Mouse (Mus musculus) Patski (cell line): Measurements from ENCODE around the gene Grb2. TPM values are rescaled to one million over a fixed set of nuclear protein-coding genes. Genes with fewer than 3 reads are reported as not detected.

ENCODE experiments used
- ATAC-seq: fragments of 100-300 bp; one replicate; pipeline ENCODE4 v1.8.0; 2021
- CTCF ChIA-PET: fragments of 350-600 bp; sonication (Branson Sonifier 250); formaldehyde crosslinking; loops from one replicate; lab custom pipeline; 2022; ENCODE audit warnings: inconsistent platforms; lab: Charles Lee
- POLR2A ChIA-PET: fragments of 350-600 bp; sonication (Branson Sonifier 250); formaldehyde crosslinking; loops from one replicate; lab custom pipeline; 2022; ENCODE audit warnings: antibody characterized with exemption, inconsistent platforms; lab: Charles Lee
- DNase-seq: peaks from one replicate; pipeline ENCODE4 v3.0.0-alpha.2; 2011; ENCODE audit warnings: low read depth, low spot score
- H3K27me3 ChIP-seq: fragments of 371-371 bp; one replicate; pipeline ENCODE4 v1.5.1; 2021
- CTCF ChIP-seq: fragments of 100-300 bp; IDR thresholded peaks from one replicate; pipeline ENCODE4 v1.5.1; 2021
- in situ Hi-C: fragments of 300-500 bp; cut with MboI; formaldehyde crosslinking; loops from 3 replicates; pipeline ENCODE4 v1.11.1; 2018; ENCODE audit warnings: low pct_unique_long_range_greater_than_20kb, mixed read lengths
- polyA plus RNA-seq: library from polyadenylated mRNA; unstranded; gene quantifications from one replicate; pipeline ENCODE4 v1.2.3, GENCODE M21; 2021

Grb2 gene
- polyA plus RNA-seq, 1 experiment from 2014 or later, result 99.5 TPM

- ChIA-PET POLR2A (no interaction called here), CTCF (interaction anchor here (1.7 to 2.6 kb wide), 5 partner anchors 14 to 85 kb away, joined by 6 to 23 read pairs (median 8); no protein-coding TSS in a partner anchor)
- in situ Hi-C loops, result no loop called here
- H3K27me3 ChIP-seq, result no peaks in the 10 kb centered on the region
- ATAC-seq, result no peak
- no peak for DNase-seq
- no peak for TF ChIP-seq CTCF
Observed at GRCm38 (mm10) chr11:115632862-115633261, 75.5 kb downstream of the Grb2 start.

GRCm38 (mm10) chr11:115632247-115632646 lies 76.2 kb downstream of the Grb2 start:
- in situ Hi-C loops, result no loop called here
- no peak for DNase-seq
- ChIA-PET CTCF (interaction anchor here (1.2 to 2.6 kb wide), 9 partner anchors 9 to 85 kb away, joined by 4 to 23 read pairs (median 8); partner anchors contain the start of gene Mif4gd), POLR2A (no interaction called here)
- no peak for TF ChIP-seq CTCF
- no peak for ATAC-seq
- H3K27me3 ChIP-seq, result no peaks in the 10 kb centered on the region

- DNase-seq, result no peak
- no peaks in the 10 kb centered on the region for H3K27me3 ChIP-seq
- CTCF ChIA-PET, result interaction anchor here (1.2 to 2.6 kb wide), 10 partner anchors 10 to 86 kb away, joined by 4 to 23 read pairs (median 7); partner anchors contain the start of gene Mif4gd
- in situ Hi-C loops, result no loop called here
- POLR2A ChIA-PET, result interaction anchor here (0.6 kb wide), 1 partner anchor 267 kb away, joined by 3 read pairs; no protein-coding TSS in a partner anchor
- TF ChIP-seq CTCF, result peak; percentile 75
- ATAC-seq, result no peak
Observed at GRCm38 (mm10) chr11:115631505-115631890, 76.9 kb downstream of the Grb2 start.

- H3K27me3 ChIP-seq, result no peaks in the 10 kb centered on the region
- ATAC-seq (no peak), DNase-seq (no peak)
- in situ Hi-C loops, result no loop called here
- no peak for TF ChIP-seq CTCF
- ChIA-PET CTCF (interaction anchor here (1.2 to 2.6 kb wide), 10 partner anchors 11 to 87 kb away, joined by 4 to 23 read pairs (median 7); partner anchors contain the start of gene Mif4gd), POLR2A (interaction anchor here (0.6 kb wide), 1 partner anchor 267 kb away, joined by 3 read pairs; no protein-coding TSS in a partner anchor)
Observed at GRCm38 (mm10) chr11:115630532-115631504, 77.6 kb downstream of the Grb2 start.

GRCm38 (mm10) chr11:115629734-115630531 lies 78.5 kb downstream of the Grb2 start:
- ATAC-seq, result no peak
- in situ Hi-C loops, result no loop called here
- H3K27me3 ChIP-seq, result no peaks in the 10 kb centered on the region

GRCm38 (mm10) chr11:115628465-115629101 lies 79.8 kb downstream of the Grb2 start:
- CTCF ChIA-PET, result interaction anchor here (1.0 to 1.5 kb wide), 2 partner anchors 80 to 86 kb away, joined by 3 to 4 read pairs; partner anchors contain the start of gene Grb2
- in situ Hi-C loops, result no loop called here
- no peaks in the 10 kb centered on the region for H3K27me3 ChIP-seq
- no peak for DNase-seq
- POLR2A ChIA-PET, result interaction anchor here (0.7 to 1.8 kb wide), 4 partner anchors 15 to 205 kb away, joined by 4 to 7 read pairs (median 5); partner anchors contain the start of gene Mif4gd
- TF ChIP-seq CTCF, result no peak
- ATAC-seq, result no peak

More at GRCm38 (mm10) chr11:115629734-115630531, 78.5 kb downstream of the Grb2 start:
- ChIA-PET POLR2A (interaction anchor here (0.6 kb wide), 2 partner anchors 15 to 185 kb away, joined by 3 to 5 read pairs; no protein-coding TSS in a partner anchor), CTCF (interaction anchor here (1.3 to 1.5 kb wide), 2 partner anchors 79 kb away, joined by 3 to 4 read pairs; partner anchors contain the start of gene Grb2)
- TF ChIP-seq CTCF, result no peak
- DNase-seq, result no peak

- ChIA-PET POLR2A (interaction anchor here (0.7 to 1.8 kb wide), 5 partner anchors 9 to 206 kb away, joined by 3 to 7 read pairs (median 4); partner anchors contain the start of gene Mif4gd), CTCF (interaction anchor here (1.0 kb wide), 1 partner anchor 87 kb away, joined by 4 read pairs; no protein-coding TSS in a partner anchor)
- in situ Hi-C loops, result no loop called here
- ATAC-seq (peak; percentile 97), DNase-seq (peak; percentile 99)
- TF ChIP-seq CTCF, result no peak
- H3K27me3 ChIP-seq, result no peaks in the 10 kb centered on the region
Observed at GRCm38 (mm10) chr11:115627705-115628464, 80.5 kb downstream of the Grb2 start, which contains the start of gene Slc25a19. Gene Slc25a19 (minus strand): TSS chr11:115628295.

GRCm38 (mm10) chr11:115626824-115627616 lies 81.4 kb downstream of the Grb2 start:
- ChIA-PET CTCF (interaction anchor here (1.0 kb wide), 1 partner anchor 88 kb away, joined by 4 read pairs; no protein-coding TSS in a partner anchor), POLR2A (interaction anchor here (0.6 to 1.4 kb wide), 4 partner anchors 8 to 132 kb away, joined by 3 to 4 read pairs (median 3); partner anchors contain the start of gene Mif4gd)
- ATAC-seq, result no peak
- in situ Hi-C loops, result no loop called here
- no peak for TF ChIP-seq CTCF
- no peaks in the 10 kb centered on the region for H3K27me3 ChIP-seq
- DNase-seq, result no peak
